Mouse (Mus musculus): Measurements from ENCODE around the gene Fbln1. TPM values are rescaled to one million over a fixed set of nuclear protein-coding genes. Genes with fewer than 3 reads are reported as not detected.

Fbln1 gene
- polyA plus RNA-seq, 1 experiment from 2014 or later = 7.0 TPM

DNA sequence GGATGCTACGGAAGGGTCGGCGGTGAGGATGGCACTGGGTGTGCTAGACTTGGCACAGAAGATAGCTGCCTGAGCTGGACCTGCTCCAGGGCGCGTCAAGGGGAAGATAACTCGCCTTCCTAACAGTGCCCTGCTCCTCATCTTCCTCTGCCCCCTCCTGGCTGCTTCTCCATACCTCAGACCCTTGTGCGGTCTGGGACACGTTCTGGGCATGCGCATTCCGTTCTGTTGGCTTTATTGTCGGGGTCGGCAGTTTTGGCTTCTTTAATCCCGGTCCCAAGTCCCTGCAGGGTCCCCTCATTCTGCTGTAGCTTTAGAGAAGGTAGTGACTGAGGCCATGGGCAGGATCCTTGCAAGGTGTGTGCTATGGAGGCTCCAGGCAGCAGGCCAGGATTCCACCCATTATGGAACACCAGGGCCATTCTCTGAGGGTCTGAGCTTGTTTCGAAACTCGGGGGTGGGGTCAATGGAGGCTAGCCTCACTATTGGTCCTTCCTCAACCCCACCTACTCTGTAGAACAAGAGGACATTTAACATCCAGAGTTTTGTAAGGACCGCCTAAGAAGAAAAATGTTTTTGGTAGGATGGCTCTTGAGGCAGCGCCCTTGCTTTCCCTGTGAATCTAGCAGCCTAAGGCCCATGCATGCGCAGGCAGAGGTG is 5.5 kb downstream of the Fbln1 start:
- Histone ChIP-seq H3K36me3 (ENCODE audit: control insufficient read depth, insufficient read depth) (no peaks in the 10 kb centered on the region), H3K4me2 (ENCODE audit: low read depth, low read length) (no peak overlapping the region), H3K9ac (ENCODE audit: low read depth, low read length) (no peak overlapping the region), H3K27ac (ENCODE audit: low read length) (no peak overlapping the region), H3K4me3 (ENCODE audit: low read depth, low read length) (no peak overlapping the region), H3K27me3 (ENCODE audit: control insufficient read depth, insufficient read depth, low read depth, low read length) (peaks cover 2% of the 10 kb centered on the region; the same call in 1 of the 2 replicates), H3K9me3 (replicated peaks; ENCODE audit: control insufficient read depth, low read length) (peaks cover 2% of the 10 kb centered on the region; the same call in 1 of the 2 replicates), H3K4me1 (ENCODE audit: control insufficient read depth, low read depth, low read length) (no peaks in the 10 kb centered on the region)
- 82% methylated on average over 18 of the region's 18 CpGs for whole genome bisulfite sequencing (ENCODE audit: insufficient replicate concordance)
- ATAC-seq (ENCODE audit: low read depth) = no peak

DNA sequence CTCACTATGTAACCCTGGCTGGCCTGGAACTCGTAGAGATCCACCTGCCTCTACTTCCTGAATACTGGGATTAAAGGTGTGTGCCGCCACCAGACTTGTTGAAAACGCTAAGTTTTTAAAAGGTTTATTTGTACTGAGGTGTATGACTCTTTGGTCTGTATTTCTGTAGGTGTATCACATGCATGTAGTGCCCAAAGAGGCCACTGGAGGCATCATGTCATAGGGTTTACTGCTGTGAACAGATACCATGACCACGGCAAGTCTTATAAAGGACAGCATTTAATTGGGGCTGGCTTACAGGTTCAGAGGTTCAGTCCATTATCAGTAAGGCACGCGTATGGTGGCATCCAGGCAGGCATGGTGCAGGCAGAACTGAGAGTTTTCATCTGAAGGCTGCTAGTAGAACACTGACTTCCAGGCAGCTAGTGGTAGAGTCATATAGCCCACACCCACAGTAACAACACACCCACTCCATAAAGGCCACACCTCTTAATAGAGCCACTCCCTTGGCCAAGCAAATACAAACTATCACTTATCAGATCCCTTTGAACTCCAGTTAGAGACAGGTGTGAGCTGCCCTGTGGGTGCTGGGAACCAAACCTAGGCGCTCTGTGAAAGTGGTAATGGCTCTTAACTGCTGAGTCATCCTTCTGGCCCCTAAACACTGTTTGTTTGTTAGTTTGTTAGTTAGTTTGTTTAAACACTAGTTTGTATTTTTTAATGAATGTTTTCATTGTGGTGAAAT is 10.5 kb downstream of the Fbln1 start:
- Histone ChIP-seq H3K4me2 (ENCODE audit: low read depth, low read length) (no peak overlapping the region), H3K4me1 (ENCODE audit: control insufficient read depth, low read depth, low read length) (no peaks in the 10 kb centered on the region), H3K4me3 (ENCODE audit: low read depth, low read length) (no peak overlapping the region), H3K9ac (ENCODE audit: low read depth, low read length) (no peak overlapping the region), H3K9me3 (replicated peaks; ENCODE audit: control insufficient read depth, low read length) (no peaks in the 10 kb centered on the region; the same call in 1 of the 2 replicates), H3K27ac (ENCODE audit: low read length) (no peak overlapping the region), H3K36me3 (ENCODE audit: control insufficient read depth, insufficient read depth) (no peaks in the 10 kb centered on the region), H3K27me3 (ENCODE audit: control insufficient read depth, insufficient read depth, low read depth, low read length) (no peaks in the 10 kb centered on the region)
- no peak for ATAC-seq (ENCODE audit: low read depth)
- 75% methylated on average over 7 of the region's 7 CpGs for WGBS (ENCODE audit: insufficient replicate concordance)

DNA sequence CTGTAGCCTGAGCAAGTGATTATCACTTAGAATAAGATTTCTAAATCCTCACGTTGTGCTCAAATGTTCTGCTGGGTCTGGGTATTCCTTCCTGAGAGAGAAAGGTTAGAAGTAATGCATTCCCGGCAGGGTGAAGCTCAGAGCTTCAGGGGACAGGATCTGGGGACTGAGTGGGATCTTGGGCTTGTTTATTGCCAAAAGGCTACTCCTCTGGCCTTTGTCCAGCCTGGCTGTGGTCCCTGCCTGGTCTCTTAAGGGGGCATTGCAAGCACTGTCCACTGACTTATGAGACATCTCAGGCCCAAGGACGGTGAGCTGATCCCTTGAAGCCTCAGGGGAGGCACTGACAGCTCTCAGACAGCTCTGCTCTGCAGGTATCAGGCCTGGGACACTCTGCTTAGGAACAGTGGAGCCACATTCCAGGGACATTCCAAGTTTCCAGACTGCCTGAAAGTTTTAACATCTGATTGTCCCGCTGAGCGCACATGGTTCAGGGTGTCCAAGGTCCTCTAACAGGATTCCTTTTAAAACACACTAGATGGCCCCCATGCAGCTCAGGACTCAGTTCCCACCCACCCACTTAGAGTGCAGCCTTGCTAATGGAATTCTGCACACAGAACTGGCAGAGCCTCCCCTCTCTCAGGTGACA is 13.0 kb downstream of the Fbln1 start:
- H3K9ac ChIP-seq (ENCODE audit: low read depth, low read length) = no peak overlapping the region
- no peak overlapping the region for H3K4me2 ChIP-seq (ENCODE audit: low read depth, low read length)
- no peaks in the 10 kb centered on the region for H3K27me3 ChIP-seq (ENCODE audit: control insufficient read depth, insufficient read depth, low read depth, low read length)
- no peaks in the 10 kb centered on the region for H3K4me1 ChIP-seq (ENCODE audit: control insufficient read depth, low read depth, low read length)
- no peak overlapping the region for H3K4me3 ChIP-seq (ENCODE audit: low read depth, low read length)
- no peak overlapping the region for H3K27ac ChIP-seq (ENCODE audit: low read length)
- 72% methylated on average over 5 of the region's 5 CpGs for WGBS (ENCODE audit: insufficient replicate concordance)
- H3K9me3 ChIP-seq (replicated peaks; ENCODE audit: control insufficient read depth, low read length) = no peaks in the 10 kb centered on the region; the same call in 1 of the 2 replicates
- no peak for ATAC-seq (ENCODE audit: low read depth)
- no peaks in the 10 kb centered on the region for H3K36me3 ChIP-seq (ENCODE audit: control insufficient read depth, insufficient read depth)

DNA sequence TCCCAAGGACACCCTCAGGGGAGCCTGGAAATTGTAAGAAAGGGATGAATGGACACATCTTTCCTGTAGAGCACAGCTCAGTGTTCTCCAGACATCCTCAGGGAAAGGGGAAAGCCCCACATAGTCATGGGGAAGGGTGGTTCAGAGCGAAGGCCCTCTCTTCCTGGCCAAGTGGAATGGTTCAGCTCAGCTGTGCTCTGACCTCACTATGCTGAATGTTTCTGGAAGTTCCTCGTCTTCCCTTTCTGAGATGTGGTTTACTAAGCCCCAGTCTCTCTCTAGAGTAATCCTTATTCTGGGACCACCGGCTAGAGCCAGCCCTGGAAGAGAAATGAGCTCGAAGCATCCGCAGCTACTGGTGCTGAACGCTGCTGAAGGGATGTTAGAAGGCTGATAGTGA is 14.6 kb downstream of the Fbln1 start:
- Histone ChIP-seq H3K4me3 (ENCODE audit: low read depth, low read length) (no peak overlapping the region), H3K27ac (ENCODE audit: low read length) (no peak overlapping the region), H3K4me2 (ENCODE audit: low read depth, low read length) (no peak overlapping the region), H3K4me1 (ENCODE audit: control insufficient read depth, low read depth, low read length) (no peaks in the 10 kb centered on the region), H3K36me3 (ENCODE audit: control insufficient read depth, insufficient read depth) (no peaks in the 10 kb centered on the region), H3K9me3 (replicated peaks; ENCODE audit: control insufficient read depth, low read length) (no peaks in the 10 kb centered on the region; the same call in 1 of the 2 replicates), H3K27me3 (ENCODE audit: control insufficient read depth, insufficient read depth, low read depth, low read length) (no peaks in the 10 kb centered on the region), H3K9ac (ENCODE audit: low read depth, low read length) (no peak overlapping the region)
- no peak for ATAC-seq (ENCODE audit: low read depth)
- WGBS (ENCODE audit: insufficient replicate concordance) = 69% methylated on average over 6 of the region's 6 CpGs

DNA sequence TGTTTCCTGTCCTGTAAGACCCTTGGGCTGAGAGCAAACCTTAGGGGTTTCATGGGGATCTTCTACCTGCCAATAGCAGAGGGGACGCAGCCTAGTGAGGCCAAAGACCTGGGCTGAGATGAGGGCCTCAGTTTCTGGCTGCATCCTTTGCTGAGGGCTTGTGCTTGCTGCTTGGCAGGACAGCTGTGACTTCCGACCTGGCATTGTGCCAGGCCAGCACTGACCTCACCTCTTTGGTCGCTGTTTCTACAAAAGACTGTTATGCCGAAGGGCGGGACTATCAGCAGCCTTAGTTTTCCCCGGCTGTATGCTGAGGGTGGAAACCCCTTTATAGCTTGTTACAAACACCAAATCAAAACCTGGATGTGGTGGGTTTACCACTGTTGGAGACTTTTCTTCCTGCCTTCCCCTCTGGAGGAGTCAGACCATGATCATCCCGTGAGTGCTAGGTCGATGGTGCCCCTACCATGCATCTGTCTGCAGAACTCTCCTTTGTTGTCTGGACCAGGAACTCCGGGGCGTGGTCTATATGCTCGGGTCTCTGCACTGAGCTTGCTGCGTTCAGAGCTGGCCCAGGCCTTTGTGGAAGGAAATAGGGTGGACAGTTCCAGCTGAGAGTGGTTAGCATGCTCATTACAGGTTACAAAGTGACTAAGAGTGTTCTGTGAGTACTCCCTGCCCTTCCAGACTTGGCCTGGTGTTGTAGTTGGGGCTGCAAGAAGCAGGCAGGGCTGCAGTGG is 15.5 kb downstream of the Fbln1 start:
- 44% methylated on average over 12 of the region's 12 CpGs for WGBS (ENCODE audit: insufficient replicate concordance)
- no peak overlapping the region for H3K9ac ChIP-seq (ENCODE audit: low read depth, low read length)
- no peaks in the 10 kb centered on the region for H3K36me3 ChIP-seq (ENCODE audit: control insufficient read depth, insufficient read depth)
- no peaks in the 10 kb centered on the region for H3K9me3 ChIP-seq (replicated peaks; ENCODE audit: control insufficient read depth, low read length)
- H3K4me2 ChIP-seq (ENCODE audit: low read depth, low read length) = no peak overlapping the region
- ATAC-seq (ENCODE audit: low read depth) = no peak
- no peak overlapping the region for H3K27ac ChIP-seq (ENCODE audit: low read length)
- H3K27me3 ChIP-seq (ENCODE audit: control insufficient read depth, insufficient read depth, low read depth, low read length) = no peaks in the 10 kb centered on the region
- no peak overlapping the region for H3K4me3 ChIP-seq (ENCODE audit: low read depth, low read length)
- no peaks in the 10 kb centered on the region for H3K4me1 ChIP-seq (ENCODE audit: control insufficient read depth, low read depth, low read length)

DNA sequence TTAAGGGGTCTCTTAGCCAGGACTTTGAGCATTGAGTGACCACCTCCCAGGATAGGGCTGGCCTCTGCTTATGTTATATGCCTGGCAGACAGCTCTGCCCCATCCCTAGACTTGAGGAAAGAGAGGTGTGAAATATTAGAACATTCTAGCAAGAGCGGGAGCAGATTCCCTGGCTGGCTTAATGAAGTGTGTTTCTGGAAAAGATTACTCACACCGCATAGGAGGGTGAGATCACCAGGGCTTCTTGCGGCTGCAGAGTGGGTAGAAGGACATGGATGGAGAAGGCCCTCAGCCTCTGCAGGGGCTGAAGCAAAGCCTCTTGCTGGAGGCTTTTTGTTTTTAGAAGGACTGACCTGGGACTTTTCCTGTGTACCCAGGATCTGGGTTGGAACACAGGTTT is 19.9 kb downstream of the Fbln1 start:
- no peak overlapping the region for H3K9ac ChIP-seq (ENCODE audit: low read depth, low read length)
- no peaks in the 10 kb centered on the region for H3K4me1 ChIP-seq (ENCODE audit: control insufficient read depth, low read depth, low read length)
- H3K4me3 ChIP-seq (ENCODE audit: low read depth, low read length) = no peak overlapping the region
- no peak for ATAC-seq (ENCODE audit: low read depth)
- no peak overlapping the region for H3K27ac ChIP-seq (ENCODE audit: low read length)
- H3K36me3 ChIP-seq (ENCODE audit: control insufficient read depth, insufficient read depth) = no peaks in the 10 kb centered on the region
- no peaks in the 10 kb centered on the region for H3K9me3 ChIP-seq (replicated peaks; ENCODE audit: control insufficient read depth, low read length)
- WGBS (ENCODE audit: insufficient replicate concordance) = 74% methylated on average over 3 of the region's 3 CpGs
- H3K27me3 ChIP-seq (ENCODE audit: control insufficient read depth, insufficient read depth, low read depth, low read length) = no peaks in the 10 kb centered on the region
- no peak overlapping the region for H3K4me2 ChIP-seq (ENCODE audit: low read depth, low read length)

DNA sequence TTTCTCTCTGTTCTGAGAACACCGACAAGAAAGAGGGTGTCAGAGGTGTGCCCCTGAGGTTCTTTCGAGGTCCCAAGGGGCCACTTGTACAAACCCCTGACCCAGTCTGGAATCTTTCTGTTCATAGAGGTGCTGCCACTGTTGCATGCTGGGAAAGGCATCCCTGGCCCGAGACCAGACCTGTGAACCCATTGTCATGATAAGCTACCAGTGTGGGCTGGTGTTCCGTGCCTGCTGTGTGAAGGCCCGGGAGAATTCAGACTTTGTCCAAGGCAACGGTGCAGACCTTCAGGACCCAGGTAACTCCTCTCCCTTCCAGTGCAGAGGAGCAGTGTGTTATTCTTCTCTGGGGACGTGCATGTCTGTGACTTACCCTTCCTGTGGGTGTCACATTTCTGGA is 21.1 kb downstream of the Fbln1 start:
- H3K4me2 ChIP-seq (ENCODE audit: low read depth, low read length) = no peak overlapping the region
- H3K9ac ChIP-seq (ENCODE audit: low read depth, low read length) = no peak overlapping the region
- no peak overlapping the region for H3K27ac ChIP-seq (ENCODE audit: low read length)
- 68% methylated on average over 7 of the region's 7 CpGs for WGBS (ENCODE audit: insufficient replicate concordance)
- no peak overlapping the region for H3K4me3 ChIP-seq (ENCODE audit: low read depth, low read length)
- no peaks in the 10 kb centered on the region for H3K9me3 ChIP-seq (replicated peaks; ENCODE audit: control insufficient read depth, low read length)
- no peaks in the 10 kb centered on the region for H3K4me1 ChIP-seq (ENCODE audit: control insufficient read depth, low read depth, low read length)
- ATAC-seq (ENCODE audit: low read depth) = no peak
- H3K27me3 ChIP-seq (ENCODE audit: control insufficient read depth, insufficient read depth, low read depth, low read length) = no peaks in the 10 kb centered on the region
- no peaks in the 10 kb centered on the region for H3K36me3 ChIP-seq (ENCODE audit: control insufficient read depth, insufficient read depth)

DNA sequence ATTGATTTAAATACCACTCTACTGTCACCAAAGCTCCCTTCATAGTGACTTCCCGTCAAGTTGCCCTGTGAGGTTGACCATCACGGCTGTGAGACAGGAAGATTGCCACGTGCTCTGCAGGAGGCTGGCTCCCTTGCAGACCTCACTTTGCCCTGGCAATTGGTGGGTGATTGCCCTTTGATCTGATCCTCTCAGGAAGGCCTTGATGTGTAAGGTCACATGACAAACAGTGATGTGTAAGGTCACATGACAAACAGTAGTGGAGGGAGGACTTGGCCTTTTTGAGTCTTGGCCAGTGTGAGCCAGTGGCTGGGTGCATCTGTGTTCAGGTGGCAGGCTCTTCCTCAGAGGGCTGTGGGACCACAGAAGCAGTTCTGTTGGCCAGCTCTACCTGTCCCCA is 22.8 kb downstream of the Fbln1 start:
- H3K36me3 ChIP-seq (ENCODE audit: control insufficient read depth, insufficient read depth) = no peaks in the 10 kb centered on the region
- H3K4me3 ChIP-seq (ENCODE audit: low read depth, low read length) = no peak overlapping the region
- H3K9ac ChIP-seq (ENCODE audit: low read depth, low read length) = no peak overlapping the region
- no peak overlapping the region for H3K27ac ChIP-seq (ENCODE audit: low read length)
- no peaks in the 10 kb centered on the region for H3K27me3 ChIP-seq (ENCODE audit: control insufficient read depth, insufficient read depth, low read depth, low read length)
- H3K9me3 ChIP-seq (replicated peaks; ENCODE audit: control insufficient read depth, low read length) = no peaks in the 10 kb centered on the region
- no peak overlapping the region for H3K4me2 ChIP-seq (ENCODE audit: low read depth, low read length)
- ATAC-seq (ENCODE audit: low read depth) = no peak
- no peaks in the 10 kb centered on the region; the same call in 1 of the 2 replicates for H3K4me1 ChIP-seq (ENCODE audit: control insufficient read depth, low read depth, low read length)
- WGBS (ENCODE audit: insufficient replicate concordance) = 63% methylated on average over 3 of the region's 3 CpGs
